Mouse (Mus musculus) urinary bladder, postnatal 0 days (tissue): Measurements from ENCODE around the gene Proca1. TPM values are rescaled to one million over a fixed set of nuclear protein-coding genes. Genes with fewer than 3 reads are reported as not detected.

Source experiments
- microRNA-seq: library from miRNA; unstranded; fragments of <30 nt; microRNA quantifications from one replicate; pipeline ENCODE4, GENCODE M21; 2016
- polyA plus RNA-seq: library from polyadenylated mRNA; unstranded; fragments of >200 nt; fragmentation: Nextera tagmentation; extraction: Ambion mirVana; gene quantifications from 2 replicates; pipeline ENCODE4 v1.2.1, GENCODE M21; 2015

Gene Proca1
- polyA plus RNA-seq = 1.9 and 2.5 TPM in 2 replicates

GRCm38 (mm10) chr11:78193113-78193512 lies at the start of gene Proca1:
TSS of gene Proca1 (plus strand) at chr11:78193392.

GRCm38 (mm10) chr11:78164924-78165760 lies 28.1 kb upstream of the Proca1 start, which contains the start of gene Traf4:
TSS of gene Traf4 (minus strand) at chr11:78165589.

GRCm38 (mm10) chr11:78176402-78176862 lies 16.8 kb upstream of the Proca1 start, which contains the start of the genes Nek8 and Tlcd1:
TSS of gene Nek8 (minus strand) at chr11:78176675.
TSS of gene Tlcd1 (plus strand) at chr11:78176711.

GRCm38 (mm10) chr11:78182961-78183844 lies 10.0 kb upstream of the Proca1 start, which contains the start of gene Rpl23a:
TSS of gene Rpl23a (minus strand) at chr11:78183584.

GRCm38 (mm10) chr11:78188331-78189233 lies 4.6 kb upstream of the Proca1 start, which contains the start of gene Rab34:
TSS of gene Rab34 (plus strand) at chr11:78188430.

GRCm38 (mm10) chr11:78245627-78246317 lies 52.6 kb downstream of the Proca1 start, which contains the start of the genes Sdf2 and Supt6:
TSS of gene Sdf2 (plus strand) at chr11:78245746.
TSS of gene Supt6 (minus strand) at chr11:78245987.

Small RNA genes lying within 50 kb of the gene (microRNA-seq; reads per million reads assigned to microRNA genes)
- not detected for gene Mir7653

Other genes starting within 250 kb of the Proca1 start
- gene Phf12, start 210.6 kb upstream of the Proca1 start, polyA plus RNA-seq = 10.0 and 12.4 TPM in 2 replicates
- gene Dhrs13, start 161.1 kb upstream of the Proca1 start, polyA plus RNA-seq = 8.7 and 9.8 TPM in 2 replicates
- gene Flot2, start 155.5 kb upstream of the Proca1 start, polyA plus RNA-seq = 99.5 and 107 TPM in 2 replicates
- gene Eral1, start 113.0 kb upstream of the Proca1 start, polyA plus RNA-seq = 15.0 and 15.4 TPM in 2 replicates
- 10.2 and 10.3 TPM in 2 replicates for gene Fam222b, start 98.7 kb upstream of the Proca1 start, polyA plus RNA-seq
- gene Traf4, start 27.8 kb upstream of the Proca1 start, polyA plus RNA-seq = 16.6 and 16.7 TPM in 2 replicates
- 11.1 and 11.4 TPM in 2 replicates for gene Nek8, start 16.7 kb upstream of the Proca1 start, polyA plus RNA-seq
- gene Tlcd1, start 16.7 kb upstream of the Proca1 start, polyA plus RNA-seq = 15.2 and 16.2 TPM in 2 replicates
- gene Rpl23a, start 9.8 kb upstream of the Proca1 start, polyA plus RNA-seq = 1,049 and 1,108 TPM in 2 replicates
- gene Rab34, start 5.0 kb upstream of the Proca1 start, polyA plus RNA-seq = 90.4 and 94.1 TPM in 2 replicates
- 82.5 and 98.5 TPM in 2 replicates for gene Sdf2, start 52.4 kb downstream of the Proca1 start, polyA plus RNA-seq
- gene Supt6, start 52.6 kb downstream of the Proca1 start, polyA plus RNA-seq = 14.5 and 14.6 TPM in 2 replicates
- gene 2610507B11Rik, start 68.4 kb downstream of the Proca1 start, polyA plus RNA-seq = 59.6 and 69.9 TPM in 2 replicates
- 0.21 and 0.30 TPM in 2 replicates for gene BC030499, start 97.4 kb downstream of the Proca1 start, polyA plus RNA-seq
- 4.7 and 7.4 TPM in 2 replicates for gene Spag5, start 108.1 kb downstream of the Proca1 start, polyA plus RNA-seq
- gene Aldoc, start 129.6 kb downstream of the Proca1 start, polyA plus RNA-seq = 8.1 and 10.6 TPM in 2 replicates
- 41.8 and 43.6 TPM in 2 replicates for gene Pigs, start 135.0 kb downstream of the Proca1 start, polyA plus RNA-seq
- 69.4 and 71.4 TPM in 2 replicates for gene Unc119, start 150.1 kb downstream of the Proca1 start, polyA plus RNA-seq
- 0.07 TPM in 1 of 2 replicates, not detected in the other for gene Foxn1, start 193.2 kb downstream of the Proca1 start, polyA plus RNA-seq
- not detected in 2 replicates for gene Slc13a2, start 228.8 kb downstream of the Proca1 start, polyA plus RNA-seq